Mouse (Mus musculus): ENCODE measurements around the gene Ktn1.

The Ktn1 gene

GRCm38 (mm10) chr14:47665061-47665778, 17.0 kb downstream of the Ktn1 start:
- DNase-seq: no peak

- DNase-seq: no peak
Measured at GRCm38 (mm10) chr14:47668096-47668495, 19.8 kb downstream of the Ktn1 start.

- DNase-seq: peak; percentile 72
Measured at GRCm38 (mm10) chr14:47682886-47683285, 34.6 kb downstream of the Ktn1 start.

GRCm38 (mm10) chr14:47684579-47684978, 36.3 kb downstream of the Ktn1 start:
- peak; percentile 11 for DNase-seq

DNA sequence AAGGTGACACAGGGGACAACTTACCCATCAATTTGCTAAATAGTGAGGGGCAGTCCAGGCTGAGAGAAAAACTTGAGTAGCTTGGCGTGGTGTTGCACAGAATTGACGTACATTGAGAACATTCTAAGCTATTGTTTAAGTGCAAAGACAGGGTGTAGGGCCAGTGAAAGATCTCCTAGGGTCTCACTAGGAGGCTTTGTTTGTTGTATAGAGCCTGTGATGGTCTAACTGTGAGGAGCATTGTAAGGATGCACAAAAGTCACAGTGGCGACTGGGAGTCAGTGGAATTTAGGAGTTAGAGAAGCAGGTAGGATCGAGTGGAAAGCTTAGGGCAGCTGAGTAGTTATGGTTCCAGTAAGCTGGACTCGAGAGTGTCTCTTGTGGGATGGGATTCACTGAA, 50.9 kb downstream of the Ktn1 start:
- DNase-seq: no peak

- DNase-seq: no peak
Measured at GRCm38 (mm10) chr14:47709546-47709945, 61.3 kb downstream of the Ktn1 start.

- DNase-seq: no peak
Measured at GRCm38 (mm10) chr14:47715771-47716170, 67.5 kb downstream of the Ktn1 start.

DNA sequence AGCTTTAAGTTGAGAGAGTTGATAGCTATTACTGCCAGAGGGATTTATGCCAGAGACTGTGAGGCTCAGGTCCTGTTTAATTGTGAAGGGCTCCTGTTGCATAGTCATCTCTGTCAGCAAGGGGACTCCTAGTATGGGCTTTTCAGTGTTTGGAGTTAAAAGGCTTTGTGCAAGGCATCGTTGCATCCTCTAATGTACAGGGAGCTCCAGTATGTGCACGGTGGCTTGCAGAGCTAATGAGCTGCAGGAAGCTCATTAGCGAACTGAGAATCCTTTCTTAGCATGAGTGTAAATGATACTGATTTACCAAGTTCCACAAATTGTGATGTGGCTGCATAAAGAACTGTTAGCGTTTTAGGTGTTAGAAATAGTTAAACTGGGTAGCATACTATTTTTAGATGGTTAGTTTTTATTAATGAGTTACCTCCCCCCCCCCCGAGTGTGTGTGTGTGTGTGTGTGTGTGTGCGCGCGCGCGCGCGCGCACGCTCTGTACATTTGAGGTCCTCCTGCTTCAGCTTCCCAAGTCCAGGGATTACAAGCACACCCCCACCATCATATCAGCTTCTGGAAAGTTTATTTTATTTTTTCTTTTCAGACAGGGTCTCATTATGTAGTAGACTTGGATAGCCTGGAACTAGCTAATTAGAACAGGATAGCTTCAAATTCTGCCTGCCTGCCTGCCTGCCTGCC, 69.8 kb downstream of the Ktn1 start:
- DNase-seq: peak; percentile 35

GRCm38 (mm10) chr14:47720023-47720422, 71.8 kb downstream of the Ktn1 start:
- no peak for DNase-seq

GRCm38 (mm10) chr14:47723035-47723434, 74.8 kb downstream of the Ktn1 start:
- DNase-seq: no peak

DNA sequence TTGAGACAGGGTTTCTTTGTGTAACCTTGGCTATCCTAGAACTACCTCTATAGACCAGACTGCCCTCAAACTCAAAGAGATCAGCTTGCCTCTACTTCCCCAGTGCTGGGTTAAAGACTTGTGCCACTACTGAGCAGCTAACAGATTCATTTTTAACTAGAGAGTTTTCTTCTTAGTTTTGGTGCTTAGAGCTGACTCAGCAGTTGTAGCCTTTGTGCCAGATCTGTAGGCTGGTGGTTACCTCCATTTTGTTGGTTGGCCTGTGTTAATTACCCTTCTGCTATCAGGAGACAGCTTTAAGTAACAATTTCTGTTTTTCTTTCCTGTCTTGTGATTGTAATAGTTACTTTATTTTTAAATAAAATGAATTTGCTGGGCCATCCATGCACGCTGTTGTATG, 80.3 kb downstream of the Ktn1 start:
- no peak for DNase-seq

DNA sequence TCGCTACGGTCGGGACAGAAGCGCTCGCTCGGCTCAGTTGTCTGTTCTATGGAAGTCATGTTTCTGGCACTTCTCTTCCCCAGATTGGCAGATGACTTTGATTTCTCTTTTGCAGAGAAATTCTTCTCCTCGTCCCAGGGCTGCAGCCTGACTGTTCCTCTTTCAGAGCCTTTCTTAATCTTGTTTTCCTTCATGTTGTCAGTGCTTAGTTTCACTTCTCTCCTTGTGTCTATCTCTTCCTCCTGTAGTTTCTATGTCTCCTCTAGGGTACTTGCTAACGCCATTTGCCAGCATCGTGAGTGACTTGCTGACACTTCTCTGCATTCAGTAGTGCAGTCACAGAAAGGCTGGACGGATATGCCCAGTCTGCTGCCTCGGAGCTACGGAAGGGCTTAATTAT, 87.1 kb downstream of the Ktn1 start:
- DNase-seq: peak; percentile 88

DNA sequence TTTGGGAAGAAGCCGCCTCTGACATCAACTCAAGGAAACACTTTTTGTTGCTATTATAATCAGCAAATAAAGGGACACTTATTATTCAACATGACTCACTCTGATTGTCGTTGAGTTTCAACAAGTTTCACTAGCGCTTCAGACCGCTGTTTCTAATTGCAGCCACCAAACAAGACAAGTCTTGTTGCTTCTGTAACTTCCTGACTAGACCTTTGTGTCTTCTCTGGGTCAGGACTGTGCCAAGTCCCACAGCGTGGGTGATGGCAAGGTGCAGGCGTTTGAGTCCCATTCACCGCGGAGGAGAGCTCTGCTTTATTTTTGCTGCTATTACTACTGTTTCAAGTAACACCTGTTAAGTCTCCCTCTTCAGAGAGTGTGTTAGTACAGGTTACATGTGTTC, 88.2 kb downstream of the Ktn1 start:
- DNase-seq: peak; percentile 74

DNA sequence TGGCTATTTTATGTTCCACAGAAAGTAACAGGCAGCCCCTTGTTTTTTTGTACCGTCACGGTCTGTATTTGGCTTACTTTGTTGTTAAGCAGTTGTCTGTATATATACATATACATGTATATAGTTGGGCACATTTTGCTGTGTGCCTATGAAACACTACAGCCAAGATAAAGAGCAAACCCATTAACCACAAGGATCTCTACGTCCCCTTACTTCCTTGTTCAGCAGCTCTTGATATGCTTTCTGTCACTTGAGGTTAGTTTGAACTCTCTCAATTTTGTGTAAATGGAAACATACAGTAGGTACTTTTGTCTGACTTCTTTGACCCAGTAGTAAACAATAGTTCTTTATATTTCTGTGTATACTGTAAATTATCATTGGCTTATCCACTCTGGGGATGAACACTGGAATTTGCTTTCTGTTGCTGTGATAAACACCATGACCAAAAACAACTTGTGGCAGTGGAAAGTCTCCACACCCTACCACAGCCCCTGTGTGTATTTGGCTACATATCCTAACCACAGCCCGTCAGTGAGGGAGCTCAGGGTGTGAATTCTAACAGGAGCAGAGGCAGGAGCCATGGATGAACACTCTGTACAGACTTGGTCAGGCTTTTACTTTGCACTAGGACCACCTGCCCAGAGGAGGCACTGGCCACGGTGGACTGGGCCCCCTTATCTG, 92.2 kb downstream of the Ktn1 start:
- DNase-seq: peak; percentile 55

DNA sequence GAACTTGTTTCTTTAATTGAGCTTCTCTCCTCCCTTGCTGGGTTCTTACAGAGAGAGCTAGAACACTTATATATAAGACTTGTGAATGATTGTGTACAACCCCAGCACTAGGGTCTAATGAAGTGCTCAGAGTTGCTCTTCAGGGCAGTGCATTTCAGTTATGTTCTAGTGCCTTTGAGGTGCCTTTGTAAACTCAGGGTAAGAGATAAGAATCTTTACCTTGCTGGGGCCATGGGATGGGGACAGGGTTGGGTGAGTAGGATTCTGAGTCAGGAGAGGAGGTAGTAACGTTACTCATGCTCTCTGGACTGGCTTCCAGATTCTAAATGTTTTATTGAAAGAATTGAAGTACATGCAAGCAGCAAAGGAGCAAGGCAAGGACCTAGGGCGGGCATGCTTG, 92.8 kb downstream of the Ktn1 start:
- DNase-seq: peak; percentile 63

DNA sequence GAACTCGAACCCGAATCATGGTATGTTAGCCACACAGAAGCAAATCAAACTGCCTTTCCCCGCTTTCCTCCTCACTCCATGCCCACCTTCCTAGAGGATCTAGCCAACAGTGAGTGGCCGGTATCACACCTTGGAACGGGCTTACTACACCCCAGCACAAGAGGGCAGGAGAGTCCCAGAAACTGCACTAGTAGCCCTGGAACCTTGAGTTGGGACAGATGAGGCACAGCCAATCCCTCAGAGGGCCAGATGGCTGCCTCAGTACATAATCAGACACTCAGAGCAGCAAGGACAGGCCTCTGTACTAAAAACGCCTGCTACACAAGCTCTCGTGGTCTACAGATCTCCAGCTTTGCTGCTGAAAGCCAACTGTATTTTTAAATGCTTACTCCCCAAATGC, 94.4 kb downstream of the Ktn1 start:
- DNase-seq: peak; percentile 87

- no peak for DNase-seq
Measured at GRCm38 (mm10) chr14:47745086-47745485, 96.8 kb downstream of the Ktn1 start.

DNA sequence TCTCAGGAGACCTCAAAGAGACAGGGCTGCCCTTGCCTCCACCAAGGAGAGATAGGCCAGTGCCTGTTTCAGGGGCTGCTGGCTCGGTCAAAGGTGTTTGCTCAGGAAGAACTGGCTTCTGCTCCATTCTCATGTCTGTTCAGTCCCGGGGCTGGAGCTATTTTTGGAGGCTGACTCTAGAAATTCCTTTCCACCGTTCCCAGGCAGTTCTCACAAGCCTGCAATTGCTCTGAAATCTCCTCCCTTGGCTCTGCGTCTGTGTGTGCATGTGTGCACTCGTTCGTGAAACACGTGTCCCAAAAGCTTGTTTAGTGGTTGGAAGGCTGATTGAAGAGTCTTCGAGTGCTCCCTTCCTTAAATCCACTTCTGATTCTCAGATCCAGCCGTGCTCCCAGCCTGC, 99.3 kb downstream of the Ktn1 start:
- DNase-seq: peak; percentile 98

- DNase-seq: no peak
Measured at GRCm38 (mm10) chr14:47748714-47749113, 100.5 kb downstream of the Ktn1 start.

DNA sequence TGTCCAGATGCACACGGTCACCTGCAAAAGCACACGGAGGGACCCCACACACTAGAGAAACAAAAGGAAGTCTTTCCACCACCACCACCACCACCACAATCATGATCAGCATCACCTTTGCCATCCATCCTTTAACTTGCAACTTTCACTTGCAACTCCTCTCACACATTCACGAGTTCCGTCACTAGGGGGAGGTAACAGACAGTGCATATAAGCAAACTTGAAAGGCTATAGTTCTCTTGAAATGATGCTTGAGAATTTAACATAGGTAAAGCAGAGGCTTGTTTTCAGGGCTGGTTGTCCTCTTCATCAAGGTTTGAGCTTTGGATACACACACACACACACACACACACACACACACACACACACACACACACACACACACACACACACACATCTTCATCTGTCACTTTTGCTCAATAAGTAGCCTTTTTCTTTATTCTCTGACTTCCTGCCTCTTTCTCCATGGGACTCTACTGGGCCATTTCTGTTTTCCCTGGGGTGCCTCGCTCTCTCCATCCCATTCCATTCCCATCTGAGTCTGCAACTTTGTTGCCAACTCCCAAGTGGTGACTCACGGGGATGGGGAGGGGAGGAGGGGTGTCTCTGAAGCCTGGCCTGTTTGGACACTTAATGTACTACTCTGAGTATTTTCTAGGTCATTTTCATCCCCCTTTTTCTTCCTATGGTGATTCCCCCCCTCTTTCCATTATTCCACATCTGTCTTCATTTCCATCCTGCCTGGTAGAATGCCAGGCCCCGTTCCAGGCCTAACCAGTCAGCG, 103.4 kb downstream of the Ktn1 start:
- DNase-seq: peak; percentile 99

DNA sequence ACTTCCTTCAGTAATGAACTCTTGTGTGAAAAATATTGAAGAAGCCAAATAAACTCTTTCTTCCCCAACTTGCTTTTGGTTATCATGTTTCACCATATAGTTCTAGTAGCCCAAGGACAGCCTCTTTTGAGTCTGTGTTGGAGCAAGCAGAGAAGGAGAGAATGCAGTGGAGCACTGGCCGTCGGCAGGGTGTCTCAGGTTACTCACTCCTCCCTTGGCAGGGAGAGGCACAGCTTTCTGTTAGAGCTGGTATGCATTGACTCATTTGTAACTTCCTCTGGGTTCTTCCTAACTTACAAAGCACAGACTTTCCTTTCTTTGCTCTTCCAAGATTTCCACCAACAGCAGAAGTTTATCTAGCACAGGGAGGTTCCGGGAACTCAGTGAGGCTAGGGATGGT, 105.3 kb downstream of the Ktn1 start:
- no peak for DNase-seq

DNA sequence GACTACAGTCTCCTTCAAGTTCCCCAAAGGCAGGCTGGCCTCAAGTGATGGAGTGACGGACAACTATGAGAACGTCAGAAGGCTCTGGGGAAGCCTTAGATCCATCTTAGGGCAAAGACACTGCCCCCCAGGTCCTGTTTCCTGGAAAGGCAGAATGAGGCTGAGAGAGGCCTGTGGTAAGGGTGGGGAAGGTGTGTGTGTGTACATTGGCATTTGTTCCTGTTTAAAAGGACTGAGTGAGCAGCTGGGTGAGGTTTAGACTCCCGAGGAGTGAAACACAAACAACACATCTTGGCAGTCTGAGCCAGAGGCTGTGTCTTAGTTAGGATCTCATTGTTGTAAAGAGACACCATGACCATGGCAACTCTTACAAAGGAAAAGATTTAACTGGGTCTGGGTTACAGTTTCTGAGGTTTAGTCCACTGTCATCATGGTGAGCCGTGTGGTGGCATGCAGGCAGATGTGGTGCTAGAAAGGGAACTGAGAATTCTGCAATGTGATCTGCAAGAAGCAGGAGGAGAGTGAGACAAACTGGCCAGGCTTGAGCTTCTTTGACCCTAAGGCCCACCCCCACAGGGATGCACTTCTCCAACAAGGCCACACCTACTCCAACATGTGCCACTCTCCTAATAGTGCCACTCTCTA, 106.1 kb downstream of the Ktn1 start:
- no peak for DNase-seq

Measured in heart, adult 11 months (tissue).